Mouse (Mus musculus): ENCODE results near the gene Suds3. TPM values are rescaled to one million over a fixed set of nuclear protein-coding genes. Genes with fewer than 3 reads are reported as not detected.

Suds3 gene
- total and polyA plus RNA-seq, 3 experiments, result 67.8 to 102 TPM; not detected in 1

- TF ChIP-seq EP300 (IDR thresholded peaks at IDR 0.05; ENCODE audit: low read depth in 1 of 2, low read length in 2 of 2) (peak in 1 of 2 experiments; percentile 89), ELF1 (IDR thresholded peaks at IDR 0.05; ENCODE audit: low read depth, low read length) (no peak), E2F4 (IDR thresholded peaks at IDR 0.05; ENCODE audit: borderline replicate concordance, low read depth, low read length) (peak; percentile 23; the same call in 1 of the 2 replicates), MAZ (IDR thresholded peaks at IDR 0.05; ENCODE audit: low read depth, low read length) (peak; percentile 53; the same call in 1 of the 2 replicates), KAT2A (conservative IDR thresholded peaks at IDR 0.05; ENCODE audit: low read depth, low read length) (no peak), USF2 (IDR thresholded peaks at IDR 0.05; ENCODE audit: borderline replicate concordance in 1 of 2, insufficient read depth in 1 of 2, low read depth in 1 of 2, low read length in 2 of 2) (no peak), SIN3A (IDR thresholded peaks at IDR 0.05; ENCODE audit: low read length) (peak; percentile 87), RCOR1 (IDR thresholded peaks at IDR 0.05; ENCODE audit: low read depth, low read length) (no peak; the same call in 1 of the 2 replicates), CTCF (IDR thresholded peaks at IDR 0.05 in 2 of 3, conservative IDR thresholded peaks at IDR 0.05 in 1 of 3; ENCODE audit: control insufficient read depth in 1 of 3, insufficient read depth in 1 of 3, low read depth in 2 of 3, low read length in 3 of 3, poor library complexity in 1 of 3, severe bottlenecking in 1 of 3) (no peak), POLR2AphosphoS2 (IDR thresholded peaks at IDR 0.05; ENCODE audit: low read length) (no peak), NELFE (IDR thresholded peaks at IDR 0.05; ENCODE audit: low read depth, low read length) (peak; percentile 49), MEF2A (IDR thresholded peaks at IDR 0.05; ENCODE audit: extremely low read depth, insufficient replicate concordance, low read depth, low read length, poor library complexity, severe bottlenecking) (no peak), NRF1 (IDR thresholded peaks at IDR 0.05; ENCODE audit: insufficient read depth, low read depth, low read length, poor library complexity, severe bottlenecking) (no peak), UBTF (IDR thresholded peaks at IDR 0.05; ENCODE audit: borderline replicate concordance, insufficient read depth, low read depth, low read length) (peak; percentile 88; the same call in 1 of the 2 replicates), RAD21 (IDR thresholded peaks at IDR 0.05; ENCODE audit: low read depth, low read length) (no peak), GATA1 (IDR thresholded peaks at IDR 0.05; ENCODE audit: low read depth, low read length) (peak; percentile 77), ZNF384 (IDR thresholded peaks at IDR 0.05; ENCODE audit: low read depth, low read length) (no peak), ZC3H11A (IDR thresholded peaks at IDR 0.05; ENCODE audit: low read depth, low read length) (no peak), POLR2AphosphoS5 (IDR thresholded peaks at IDR 0.05; ENCODE audit: borderline replicate concordance, low read depth, low read length) (no peak), JUND (IDR thresholded peaks at IDR 0.05; ENCODE audit: low read depth, low read length) (no peak), HCFC1 (IDR thresholded peaks at IDR 0.05; ENCODE audit: low read depth, low read length) (peak; percentile 35; the same call in 1 of the 2 replicates), TCF12 (IDR thresholded peaks at IDR 0.05; ENCODE audit: low read depth, low read length) (peak; percentile 82), POLR2A (IDR thresholded peaks at IDR 0.05; ENCODE audit: control insufficient read depth in 1 of 2, insufficient read depth in 1 of 2, low read depth in 1 of 2, low read length in 2 of 2, poor library complexity in 1 of 2) (peak in 1 of 2 experiments; percentile 69; a peak in 2 of 4 replicates), MYC (IDR thresholded peaks at IDR 0.05; ENCODE audit: low read depth, low read length) (peak; percentile 32; the same call in 1 of the 2 replicates)
These were observed 22.5 kb upstream of the Suds3 start (continued) for GRCm38 (mm10) chr5:117138295-117138988.

Data from MEL (cell line).